Mouse (Mus musculus): ENCODE data around the gene Tmem56. TPM values are rescaled to one million over a fixed set of nuclear protein-coding genes. Genes with fewer than 3 reads are reported as not detected.

Gene Tmem56
- total and polyA plus RNA-seq, 3 experiments: 0.68 to 2.9 (median 0.99) TPM

GRCm38 (mm10) chr3:121185197-121185596, 97.7 kb downstream of the Tmem56 start:
- intact Hi-C loops (cut with DNase I): no loop called here
- H3K27me3 ChIP-seq (ENCODE audit: control insufficient read depth, insufficient read depth, low read length): no peaks in the 10 kb centered on the region
- H3K4me1 ChIP-seq (ENCODE audit: control insufficient read depth, insufficient read depth, low read length): no peaks in the 10 kb centered on the region
- no peak for DNase-seq
- no peaks in the 10 kb centered on the region for H3K36me3 ChIP-seq (ENCODE audit: control insufficient read depth, insufficient read depth, low read length)
- H3K27ac ChIP-seq: no peak overlapping the region
- H3K4me3 ChIP-seq: no peak overlapping the region
- WGBS: 81% methylated on average over 3 of the region's 3 CpGs
- no peak overlapping the region for H3K9ac ChIP-seq (ENCODE audit: low read depth, low read length)
- no peaks in the 10 kb centered on the region for H3K79me2 ChIP-seq (replicated peaks; ENCODE audit: control insufficient read depth, insufficient read depth, low read length)
- TF ChIP-seq EP300 (IDR thresholded peaks at IDR 0.05; ENCODE audit: insufficient read depth, low read depth, low read length): no peak
- no peak for TF ChIP-seq POLR2A (IDR thresholded peaks at IDR 0.05; ENCODE audit: insufficient read depth, low read depth, low read length)
- no peak for TF ChIP-seq CTCF (IDR thresholded peaks at IDR 0.05)

- intact Hi-C loops (cut with DNase I): no loop called here
- 94% methylated on average over 1 of the region's 1 CpGs for WGBS
Measured at GRCm38 (mm10) chr3:121176011-121176410, 106.9 kb downstream of the Tmem56 start.

GRCm38 (mm10) chr3:121174248-121174945, 108.5 kb downstream of the Tmem56 start:
- Histone ChIP-seq H3K36me3 (ENCODE audit: control insufficient read depth, insufficient read depth, low read length) (no peaks in the 10 kb centered on the region), H3K27ac (no peak overlapping the region), H3K9ac (ENCODE audit: low read depth, low read length) (no peak overlapping the region), H3K27me3 (ENCODE audit: control insufficient read depth, insufficient read depth, low read length) (no peaks in the 10 kb centered on the region), H3K79me2 (replicated peaks; ENCODE audit: control insufficient read depth, insufficient read depth, low read length) (no peaks in the 10 kb centered on the region), H3K4me3 (no peak overlapping the region), H3K4me1 (ENCODE audit: control insufficient read depth, insufficient read depth, low read length) (no peaks in the 10 kb centered on the region)
- DNase-seq: no peak
- intact Hi-C loops (cut with DNase I): loop anchor here (5.0 kb wide), 1 partner anchor 118 kb away; the partner anchor contains the start of gene Alg14
- TF ChIP-seq EP300 (IDR thresholded peaks at IDR 0.05; ENCODE audit: insufficient read depth, low read depth, low read length) (no peak), CTCF (IDR thresholded peaks at IDR 0.05) (no peak), POLR2A (IDR thresholded peaks at IDR 0.05; ENCODE audit: insufficient read depth, low read depth, low read length) (no peak)
- WGBS: 51% methylated on average over 9 of the region's 9 CpGs

More at GRCm38 (mm10) chr3:121176011-121176410, 106.9 kb downstream of the Tmem56 start:
- TF ChIP-seq POLR2A (IDR thresholded peaks at IDR 0.05; ENCODE audit: insufficient read depth, low read depth, low read length) (no peak), CTCF (IDR thresholded peaks at IDR 0.05) (no peak), EP300 (IDR thresholded peaks at IDR 0.05; ENCODE audit: insufficient read depth, low read depth, low read length) (no peak)
- no peaks in the 10 kb centered on the region for H3K79me2 ChIP-seq (replicated peaks; ENCODE audit: control insufficient read depth, insufficient read depth, low read length)
- H3K4me3 ChIP-seq: no peak overlapping the region
- no peaks in the 10 kb centered on the region for H3K36me3 ChIP-seq (ENCODE audit: control insufficient read depth, insufficient read depth, low read length)
- H3K27me3 ChIP-seq (ENCODE audit: control insufficient read depth, insufficient read depth, low read length): no peaks in the 10 kb centered on the region
- DNase-seq: no peak
- no peaks in the 10 kb centered on the region for H3K4me1 ChIP-seq (ENCODE audit: control insufficient read depth, insufficient read depth, low read length)
- H3K9ac ChIP-seq (ENCODE audit: low read depth, low read length): no peak overlapping the region
- H3K27ac ChIP-seq: no peak overlapping the region

GRCm38 (mm10) chr3:121172718-121173117, 110.2 kb downstream of the Tmem56 start:
- Histone ChIP-seq H3K4me3 (no peak overlapping the region), H3K79me2 (replicated peaks; ENCODE audit: control insufficient read depth, insufficient read depth, low read length) (no peaks in the 10 kb centered on the region), H3K36me3 (ENCODE audit: control insufficient read depth, insufficient read depth, low read length) (no peaks in the 10 kb centered on the region), H3K4me1 (ENCODE audit: control insufficient read depth, insufficient read depth, low read length) (no peaks in the 10 kb centered on the region), H3K27me3 (ENCODE audit: control insufficient read depth, insufficient read depth, low read length) (no peaks in the 10 kb centered on the region), H3K9ac (ENCODE audit: low read depth, low read length) (no peak overlapping the region), H3K27ac (no peak overlapping the region)
- intact Hi-C loops (cut with DNase I): loop anchor here (5.0 kb wide), 1 partner anchor 120 kb away; the partner anchor contains the start of gene Alg14
- 87% methylated on average over 2 of the region's 2 CpGs for WGBS
- DNase-seq: no peak
- no peak for TF ChIP-seq EP300 (IDR thresholded peaks at IDR 0.05; ENCODE audit: insufficient read depth, low read depth, low read length)
- no peak for TF ChIP-seq POLR2A (IDR thresholded peaks at IDR 0.05; ENCODE audit: insufficient read depth, low read depth, low read length)
- no peak for TF ChIP-seq CTCF (IDR thresholded peaks at IDR 0.05)

GRCm38 (mm10) chr3:121171872-121172265, 111.0 kb downstream of the Tmem56 start:
- H3K27me3 ChIP-seq (ENCODE audit: control insufficient read depth, insufficient read depth, low read length): no peaks in the 10 kb centered on the region
- no peaks in the 10 kb centered on the region for H3K36me3 ChIP-seq (ENCODE audit: control insufficient read depth, insufficient read depth, low read length)
- 0 out of 2 replicates have a peak overlapping the region, but pooled peaks have one; percentile 41 for H3K9ac ChIP-seq (ENCODE audit: low read depth, low read length)
- no peaks in the 10 kb centered on the region for H3K79me2 ChIP-seq (replicated peaks; ENCODE audit: control insufficient read depth, insufficient read depth, low read length)
- DNase-seq: no peak
- intact Hi-C loops (cut with DNase I): loop anchor here (2.0 to 5.0 kb wide), 2 partner anchors 120 to 329 kb away; partner anchors contain the start of gene Alg14
- no peaks in the 10 kb centered on the region for H3K4me1 ChIP-seq (ENCODE audit: control insufficient read depth, insufficient read depth, low read length)
- TF ChIP-seq CTCF (IDR thresholded peaks at IDR 0.05): no peak
- no peak for TF ChIP-seq POLR2A (IDR thresholded peaks at IDR 0.05; ENCODE audit: insufficient read depth, low read depth, low read length)
- H3K4me3 ChIP-seq: peak overlapping the region; percentile 78
- WGBS: 39% methylated on average over 6 of the region's 6 CpGs
- H3K27ac ChIP-seq: peak overlapping the region; percentile 32; the same call in 1 of the 2 replicates

GRCm38 (mm10) chr3:121171243-121171871, 111.5 kb downstream of the Tmem56 start, which contains the start of gene Rwdd3:
Gene Rwdd3, minus strand, starts transcription at chr3:121171695.
- Histone ChIP-seq H3K4me1 (ENCODE audit: control insufficient read depth, insufficient read depth, low read length) (no peaks in the 10 kb centered on the region), H3K27me3 (ENCODE audit: control insufficient read depth, insufficient read depth, low read length) (no peaks in the 10 kb centered on the region), H3K36me3 (ENCODE audit: control insufficient read depth, insufficient read depth, low read length) (no peaks in the 10 kb centered on the region), H3K27ac (peak within 1 kb of the TSS; percentile 60), H3K79me2 (replicated peaks; ENCODE audit: control insufficient read depth, insufficient read depth, low read length) (no peaks in the 10 kb centered on the region), H3K4me3 (peak within 1 kb of the TSS; percentile 78), H3K9ac (ENCODE audit: low read depth, low read length) (peak within 1 kb of the TSS; percentile 78)
- TF ChIP-seq CTCF (IDR thresholded peaks at IDR 0.05) (peak; percentile 92), EP300 (IDR thresholded peaks at IDR 0.05; ENCODE audit: insufficient read depth, low read depth, low read length) (no peak)
- intact Hi-C loops (cut with DNase I): loop anchor here (2.0 to 5.0 kb wide), 2 partner anchors 121 to 329 kb away; partner anchors contain the start of gene Alg14
- peak; percentile 91 to 92 for DNase-seq
- 1% methylated on average over 40 of the region's 40 CpGs for WGBS
